11 mouse cellular contexts compared by ENCODE assay signal in the genomic region with DNA sequence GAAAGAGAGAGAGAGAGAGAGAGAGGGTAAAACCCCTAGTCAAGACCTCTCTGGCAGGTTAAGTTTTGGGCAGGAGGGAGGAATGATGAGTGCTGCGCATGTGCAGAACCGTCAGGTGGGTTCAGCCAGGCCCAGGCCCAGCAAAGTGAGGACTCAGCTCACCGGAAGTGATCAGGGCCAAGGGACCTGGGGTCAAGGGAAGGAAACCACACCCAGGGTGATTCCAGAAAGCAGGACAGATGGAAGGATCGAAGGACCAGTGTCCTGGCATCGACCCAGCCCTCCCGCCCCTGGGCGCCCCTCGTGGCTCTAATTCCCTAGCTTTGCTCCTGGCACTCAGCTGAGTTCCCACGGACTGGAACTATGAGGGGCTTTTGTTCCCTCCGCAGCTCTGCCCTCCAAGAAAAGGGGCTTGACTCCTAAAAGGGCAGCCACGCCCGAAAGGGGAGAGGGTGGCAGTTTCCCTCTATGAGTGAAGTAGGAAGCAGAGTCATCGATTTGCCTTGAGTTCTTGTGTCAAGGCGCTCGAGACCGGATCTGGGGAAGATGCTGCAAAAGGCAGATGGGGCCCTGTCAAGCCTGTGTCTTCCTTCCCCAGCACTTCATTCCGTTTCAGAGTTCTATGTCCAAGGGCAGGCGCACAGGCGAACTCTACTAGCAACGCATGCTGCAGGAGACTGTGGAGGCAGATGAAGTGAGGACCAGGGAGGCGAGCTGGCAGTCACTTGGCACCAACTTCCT. TPM values are rescaled to one million over a fixed set of nuclear protein-coding genes. Genes with fewer than 3 reads are reported as not detected.
A peak's percentile ranks its signal among the peaks of the same experiment; 100 is the strongest.
DNase-seq lines count a peak whose midpoint lies in the region; ATAC-seq lines count a peak whose summit lies in the region.
"Had no signal": no experiment of that assay in that cellular context is flagged by ENCODE, and none has a peak within 500 bp of the region (broad histone marks: within the 10 kb centered on the region; RNA-seq: fewer than 3 reads in every experiment).

No protein-coding gene starts in this region.

- intact Hi-C loops in left cerebral cortex, postnatal 14 days (cut with DNase I), result no loop called here

- H3K36me3 ChIP-seq in heart, embryonic 11.5 days (ENCODE audit: control insufficient read depth, insufficient read depth, low read length), result peaks cover 10% of the 10 kb centered on the region
- peaks cover 5% of the 10 kb centered on the region; the same call in 1 of the 2 replicates for H3K36me3 ChIP-seq in hindbrain, embryonic 13.5 days
- peaks cover 4% of the 10 kb centered on the region; the same call in 1 of the 2 replicates for H3K36me3 ChIP-seq in midbrain, embryonic 11.5 days (ENCODE audit: control insufficient read depth, insufficient read depth, low read length)

- peak overlapping the region; percentile 30; the same call in 1 of the 2 replicates for H3K27ac ChIP-seq in heart, embryonic 11.5 days (ENCODE audit: low read depth, low read length)
- peak overlapping the region; percentile 62 for H3K27ac ChIP-seq in brown adipose tissue, adult 24 weeks (replicated peaks; ENCODE audit: low read depth, low read length)
- peak overlapping the region; percentile 67 for H3K27ac ChIP-seq in hindbrain, embryonic 13.5 days
- H3K27ac ChIP-seq in midbrain, embryonic 11.5 days (ENCODE audit: low read depth, low read length), result no peak overlapping the region

- H3K4me3 ChIP-seq in heart, embryonic 11.5 days (ENCODE audit: low read depth, low read length), result no peak overlapping the region
- no peak overlapping the region for H3K4me3 ChIP-seq in brown adipose tissue, adult 24 weeks (ENCODE audit: insufficient read depth, low read depth, low read length)
- H3K4me3 ChIP-seq in hindbrain, embryonic 13.5 days, result no peak overlapping the region
- no peak overlapping the region for H3K4me3 ChIP-seq in midbrain, embryonic 11.5 days (ENCODE audit: low read depth, low read length)

- no peaks in the 10 kb centered on the region for H3K9me3 ChIP-seq in heart, embryonic 11.5 days (replicated peaks; ENCODE audit: control insufficient read depth, low read length)
- no peaks in the 10 kb centered on the region for H3K9me3 ChIP-seq in hindbrain, embryonic 13.5 days
- no peaks in the 10 kb centered on the region for H3K9me3 ChIP-seq in midbrain, embryonic 11.5 days (ENCODE audit: control insufficient read depth, low read length)

- H3K4me1 ChIP-seq in heart, embryonic 11.5 days (ENCODE audit: control insufficient read depth, insufficient read depth, low read length), result peaks cover 30% of the 10 kb centered on the region
- H3K4me1 ChIP-seq in brown adipose tissue, adult 24 weeks (ENCODE audit: control insufficient read depth, insufficient read depth, insufficient read length, low read length), result peaks cover 38% of the 10 kb centered on the region
- H3K4me1 ChIP-seq in hindbrain, embryonic 13.5 days (replicated peaks), result peaks cover 26% of the 10 kb centered on the region
- peaks cover 14% of the 10 kb centered on the region for H3K4me1 ChIP-seq in midbrain, embryonic 11.5 days (ENCODE audit: control insufficient read depth, insufficient read depth, low read length)

- WGBS in heart, embryonic 11.5 days (ENCODE audit: insufficient replicate concordance), result 68% methylated on average over 21 of the region's 21 CpGs
- 52% methylated on average over 21 of the region's 21 CpGs for WGBS in hindbrain, embryonic 13.5 days
- WGBS in midbrain, embryonic 11.5 days, result 70% methylated on average over 21 of the region's 21 CpGs

- ATAC-seq in heart, embryonic 11.5 days (replicated peaks; ENCODE audit: insufficient number of reproducible peaks, low FRiP score, low TSS enrichment), result no peak
- peak; percentile 32; the same call in 1 of the 2 replicates for ATAC-seq in hindbrain, embryonic 13.5 days (ENCODE audit: low FRiP score)
- ATAC-seq in midbrain, embryonic 11.5 days (ENCODE audit: low FRiP score), result no peak

- no peak for DNase-seq in heart, adult 8-10 months (ENCODE audit: low spot score)
- no peak for DNase-seq in midbrain, embryonic 11.5 days (ENCODE audit: low spot score, missing footprints)
- DNase-seq in left cerebral cortex, postnatal 14 days (ENCODE audit: low spot score in 2 of 2), result no peak
- DNase-seq in right cerebral cortex, postnatal 14 days, result no peak
- no peak for DNase-seq in left cerebral cortex, adult 18-20 months (ENCODE audit: low spot score in 2 of 2)
- DNase-seq: kidney, adult 18-20 months had no signal

- H3K4me2 ChIP-seq in heart, embryonic 11.5 days, result peak overlapping the region; percentile 50
- H3K4me2 ChIP-seq in hindbrain, embryonic 13.5 days, result peak overlapping the region; percentile 42
- peak overlapping the region; percentile 25; the same call in 1 of the 2 replicates for H3K4me2 ChIP-seq in midbrain, embryonic 11.5 days

- no peak overlapping the region; the same call in 1 of the 2 replicates for H3K9ac ChIP-seq in heart, embryonic 11.5 days (ENCODE audit: low read depth, low read length)
- 0 out of 2 replicates have a peak overlapping the region, but pooled peaks have one; percentile 51 for H3K9ac ChIP-seq in hindbrain, embryonic 13.5 days
- no peak overlapping the region for H3K9ac ChIP-seq in midbrain, embryonic 11.5 days (ENCODE audit: low read length)

- H3K27me3 ChIP-seq in heart, embryonic 11.5 days (ENCODE audit: control insufficient read depth, insufficient read depth, low read length), result no peaks in the 10 kb centered on the region
- no peaks in the 10 kb centered on the region for H3K27me3 ChIP-seq in hindbrain, embryonic 13.5 days
- H3K27me3 ChIP-seq in midbrain, embryonic 11.5 days (ENCODE audit: control insufficient read depth, insufficient read depth, low read length), result no peaks in the 10 kb centered on the region

RNA-seq across cellular contexts. Expression of gene Cdc42ep2, which starts 12.6 kb away (rescaled TPM):
- polyA plus RNA-seq in heart, embryonic 11.5 days (2014; fragmentation: Nextera tagmentation; extraction: Ambion mirVana), result 6.3 and 7.6 TPM in 2 replicates
- total RNA-seq in heart, adult 8-10 months (2022), result 1 to 10 TPM; 6.0 to 9.7 (median 8.9) TPM
- polyA plus RNA-seq in brown adipose tissue, adult 24 weeks (2012; ENCODE audit: insufficient read depth, insufficient read length, missing spikeins), result 4.0 and 5.4 TPM in 2 replicates
- polyA plus RNA-seq in hindbrain, embryonic 13.5 days (2015; fragmentation: Nextera tagmentation; extraction: Ambion mirVana), result 11.5 and 12.4 TPM in 2 replicates
- 2.2 and 2.5 TPM in 2 replicates for polyA plus RNA-seq in midbrain, embryonic 11.5 days (2014; fragmentation: Nextera tagmentation; extraction: Ambion mirVana)
- total RNA-seq in left cerebral cortex, postnatal 14 days (2021), result 1 to 10 TPM; 7.1 to 8.0 TPM
- total RNA-seq in left cerebral cortex, adult 18-20 months (2021), result 1 to 10 TPM; 4.7 to 5.4 TPM

RNA-seq across cellular contexts. Expression of gene Dpf2, which starts 24.5 kb away (rescaled TPM):
- 105 and 119 TPM in 2 replicates for polyA plus RNA-seq in heart, embryonic 11.5 days (2014; fragmentation: Nextera tagmentation; extraction: Ambion mirVana)
- 10 to 100 TPM; 71.9 to 95.2 (median 81.1) TPM for total RNA-seq in heart, adult 8-10 months (2022)
- 22.6 and 36.6 TPM in 2 replicates for polyA plus RNA-seq in brown adipose tissue, adult 24 weeks (2012; ENCODE audit: insufficient read depth, insufficient read length, missing spikeins)
- 128 and 137 TPM in 2 replicates for polyA plus RNA-seq in hindbrain, embryonic 13.5 days (2015; fragmentation: Nextera tagmentation; extraction: Ambion mirVana)
- polyA plus RNA-seq in midbrain, embryonic 11.5 days (2014; fragmentation: Nextera tagmentation; extraction: Ambion mirVana), result 200 and 203 TPM in 2 replicates
- 10 to 100 TPM; 87.6 to 90.4 TPM for total RNA-seq in left cerebral cortex, postnatal 14 days (2021)
- 100 to 1,000 TPM in 1 of 2 experiments, 10 to 100 TPM in 1; 90.1 to 102 TPM for total RNA-seq in left cerebral cortex, adult 18-20 months (2021)

RNA-seq across cellular contexts. Expression of gene Pola2, which starts 26.7 kb away (rescaled TPM):
- 58.9 and 59.2 TPM in 2 replicates for polyA plus RNA-seq in heart, embryonic 11.5 days (2014; fragmentation: Nextera tagmentation; extraction: Ambion mirVana)
- 10 to 100 TPM in 2 of 4 experiments, 1 to 10 TPM in 2; 7.8 to 13.5 (median 9.3) TPM for total RNA-seq in heart, adult 8-10 months (2022)
- 6.5 and 7.0 TPM in 2 replicates for polyA plus RNA-seq in brown adipose tissue, adult 24 weeks (2012; ENCODE audit: insufficient read depth, insufficient read length, missing spikeins)
- polyA plus RNA-seq in hindbrain, embryonic 13.5 days (2015; fragmentation: Nextera tagmentation; extraction: Ambion mirVana), result 22.6 and 24.2 TPM in 2 replicates
- 74.4 and 82.7 TPM in 2 replicates for polyA plus RNA-seq in midbrain, embryonic 11.5 days (2014; fragmentation: Nextera tagmentation; extraction: Ambion mirVana)
- 1 to 10 TPM; 6.2 to 6.6 TPM for total RNA-seq in left cerebral cortex, postnatal 14 days (2021)
- total RNA-seq in left cerebral cortex, adult 18-20 months (2021), result 1 to 10 TPM; 4.9 to 5.0 TPM

RNA-seq across cellular contexts. Expression of gene Tigd3, which starts 43.3 kb away (rescaled TPM):
- 1.5 and 2.6 TPM in 2 replicates for polyA plus RNA-seq in heart, embryonic 11.5 days (2014; fragmentation: Nextera tagmentation; extraction: Ambion mirVana)
- under 1 TPM; 0.23 to 0.50 (median 0.34) TPM for total RNA-seq in heart, adult 8-10 months (2022)
- polyA plus RNA-seq in brown adipose tissue, adult 24 weeks (2012; ENCODE audit: insufficient read depth, insufficient read length, missing spikeins), result not detected in 2 replicates
- polyA plus RNA-seq in hindbrain, embryonic 13.5 days (2015; fragmentation: Nextera tagmentation; extraction: Ambion mirVana), result 15.2 and 15.9 TPM in 2 replicates
- polyA plus RNA-seq in midbrain, embryonic 11.5 days (2014; fragmentation: Nextera tagmentation; extraction: Ambion mirVana), result 7.3 and 8.3 TPM in 2 replicates
- total RNA-seq in left cerebral cortex, postnatal 14 days (2021), result 1 to 10 TPM; 5.6 to 5.9 TPM
- 1 to 10 TPM; 4.1 to 4.2 TPM for total RNA-seq in left cerebral cortex, adult 18-20 months (2021)

RNA-seq across cellular contexts. Expression of gene Slc22a20, which starts 48.7 kb away (rescaled TPM):
- polyA plus RNA-seq in heart, embryonic 11.5 days (2014; fragmentation: Nextera tagmentation; extraction: Ambion mirVana), result not detected in 2 replicates
- total RNA-seq in heart, adult 8-10 months (2022), result not detected
- polyA plus RNA-seq in brown adipose tissue, adult 24 weeks (2012; ENCODE audit: insufficient read depth, insufficient read length, missing spikeins), result not detected in 2 replicates
- not detected in 2 replicates for polyA plus RNA-seq in hindbrain, embryonic 13.5 days (2015; fragmentation: Nextera tagmentation; extraction: Ambion mirVana)
- not detected in 2 replicates for polyA plus RNA-seq in midbrain, embryonic 11.5 days (2014; fragmentation: Nextera tagmentation; extraction: Ambion mirVana)
- not detected for total RNA-seq in left cerebral cortex, postnatal 14 days (2021)
- not detected for total RNA-seq in left cerebral cortex, adult 18-20 months (2021)
- total RNA-seq: adrenal gland, adult 18-20 months had no signal
- polyA plus RNA-seq: stomach, embryonic 14.5 days had no signal
